In the genomic region with DNA sequence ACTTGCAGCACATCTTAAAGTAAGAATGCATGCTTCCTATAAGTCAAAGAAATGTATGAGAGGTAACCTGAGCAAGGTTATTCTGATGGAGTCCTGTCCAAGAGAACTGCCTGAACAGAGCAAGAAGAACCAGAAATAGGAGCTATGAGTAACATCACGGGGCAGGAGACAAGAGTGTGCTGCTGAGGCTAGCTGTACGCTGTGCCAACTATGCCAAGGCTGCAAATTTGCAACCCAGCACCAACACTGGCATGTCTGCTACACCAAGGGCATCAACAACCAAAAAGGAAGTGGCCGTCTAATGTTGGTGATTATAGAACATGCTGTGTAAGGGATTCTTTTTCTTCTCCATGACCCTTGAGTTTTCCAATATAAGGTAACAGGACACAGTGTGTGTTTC, we compare ENCODE assay signal across 19 mouse cellular contexts. TPM values are rescaled to one million over a fixed set of nuclear protein-coding genes. Genes with fewer than 3 reads are reported as not detected.
DNase-seq lines count a peak whose midpoint lies in the region; ATAC-seq lines count a peak whose summit lies in the region.
"Had no signal": no experiment of that assay in that cellular context is flagged by ENCODE, and none has a peak within 500 bp of the region (broad histone marks: within the 10 kb centered on the region; RNA-seq: fewer than 3 reads in every experiment).

No protein-coding gene starts in this region.

- H3K27me3 ChIP-seq in megakaryocyte, embryonic 14.5 days (replicated peaks) = peaks cover 3% of the 10 kb centered on the region
- H3K27me3 ChIP-seq: embryonic facial prominence, embryonic 12.5 days; hindbrain, embryonic 13.5 days; limb, embryonic 15.5 days; liver, embryonic 15.5 days; midbrain, embryonic 13.5 days; stomach, embryonic 15.5 days had no signal

- peak; percentile 95 for DNase-seq in heart, adult 11 months
- no peak for DNase-seq in heart, postnatal 25 days (ENCODE audit: low spot score)
- DNase-seq in brain, adult 2 months (ENCODE audit: low read depth, low spot score) = peak; percentile 48
- DNase-seq in retina, postnatal 1 day = no peak
- DNase-seq: cerebellum, adult 11 months; cerebellum, postnatal 10 days had no signal

- H3K4me1 ChIP-seq in megakaryocyte, embryonic 14.5 days = peaks cover 21% of the 10 kb centered on the region
- H3K4me1 ChIP-seq: embryonic facial prominence, embryonic 12.5 days; hindbrain, embryonic 13.5 days; limb, embryonic 15.5 days; liver, embryonic 15.5 days; midbrain, embryonic 13.5 days; stomach, embryonic 15.5 days had no signal

- peaks cover 8% of the 10 kb centered on the region; the same call in 1 of the 2 replicates for H3K9me3 ChIP-seq in megakaryocyte, embryonic 14.5 days
- H3K9me3 ChIP-seq: embryonic facial prominence, embryonic 12.5 days; hindbrain, embryonic 13.5 days; limb, embryonic 15.5 days; liver, embryonic 15.5 days; midbrain, embryonic 13.5 days; stomach, embryonic 15.5 days had no signal

- peaks cover 3% of the 10 kb centered on the region for H3K36me3 ChIP-seq in megakaryocyte, embryonic 14.5 days (replicated peaks; ENCODE audit: low read length)
- H3K36me3 ChIP-seq: embryonic facial prominence, embryonic 12.5 days; limb, embryonic 15.5 days; liver, embryonic 15.5 days; stomach, embryonic 15.5 days had no signal

- intact Hi-C loops in heart, postnatal 25 days (cut with DNase I) = no loop called here

- ATAC-seq in megakaryocyte, adult 5-6 weeks (ENCODE audit: poor library complexity, severe bottlenecking) = no peak
- ATAC-seq in monocyte, adult 5-6 weeks (replicated peaks; ENCODE audit: insufficient number of reproducible peaks, low FRiP score, low TSS enrichment, poor library complexity, severe bottlenecking) = no peak
- ATAC-seq: forebrain, embryonic 14.5 days; inflammation-experienced regulatory T-cells, adult 6 months; midbrain, embryonic 13.5 days had no signal

- H3K4me3 ChIP-seq in megakaryocyte, embryonic 14.5 days (replicated peaks) = peak overlapping the region; percentile 50
- H3K4me3 ChIP-seq: embryonic facial prominence, embryonic 12.5 days; erythroblast, embryonic 14.5 days; hindbrain, embryonic 13.5 days; limb, embryonic 15.5 days; liver, embryonic 15.5 days; midbrain, embryonic 13.5 days; myocyte; stomach, embryonic 15.5 days had no signal

RNA-seq across cellular contexts. Expression of gene Gpr34, which starts 57.0 kb away (rescaled TPM):
- 1 to 10 TPM; 2.2 to 2.6 TPM for total RNA-seq in heart, postnatal 25 days (2021)
- not detected in 2 replicates for polyA plus RNA-seq in megakaryocyte, embryonic 14.5 days (2012; ENCODE audit: insufficient read depth, low replicate concordance)
- 5.5 and 10.6 TPM in 2 replicates for total RNA-seq in megakaryocyte, adult 5-6 weeks (2015)
- 7.4 and 8.7 TPM in 2 replicates for total RNA-seq in megakaryocyte, adult 5-6 weeks (2017)
- 1.2 to 6.0 TPM (median 3.8 TPM) in 3 replicates for total RNA-seq in monocyte, adult 5-6 weeks (2017)
- polyA plus RNA-seq: erythroblast, embryonic 14.5 days; myocyte had no signal

Comparison
In these comparisons a context has a peak if more than half of its experiments do, and no peak if none do; other contexts are left out.
1. DNase-seq: peak in heart, adult 11 months (single experiment) and brain, adult 2 months (single experiment); none in heart, postnatal 25 days (single experiment) and retina, postnatal 1 day (single experiment).